Mouse (Mus musculus): ENCODE data around the gene Pbx4.

The Pbx4 gene

DNA sequence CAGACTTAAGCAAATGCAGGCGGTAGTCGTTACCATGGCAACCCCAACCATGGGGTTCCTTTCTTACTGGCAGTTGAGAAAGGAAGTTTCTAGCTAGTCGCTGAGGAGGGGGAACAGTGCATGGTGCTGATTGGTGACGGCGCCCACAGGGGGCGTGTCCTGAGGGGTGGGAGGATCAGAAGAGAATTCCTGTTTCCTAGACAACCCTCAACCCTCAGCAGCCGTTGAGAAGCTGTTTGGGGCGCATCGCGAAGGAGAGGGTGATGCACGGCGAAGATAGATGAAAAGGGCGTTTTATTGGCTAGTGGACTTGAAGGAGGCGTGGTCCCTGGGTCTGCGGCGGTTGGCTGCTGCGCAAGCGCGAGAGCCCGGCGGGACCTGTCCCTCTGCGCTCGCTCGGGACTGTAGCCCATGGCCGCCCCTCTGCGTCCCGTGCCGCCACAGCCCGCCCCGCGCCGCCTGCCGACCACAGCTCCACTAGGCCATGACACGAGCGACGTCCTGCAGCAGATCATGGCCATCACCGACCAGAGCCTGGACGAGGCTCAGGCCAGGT lies at the start of gene Pbx4:
Gene Pbx4 (plus strand): TSS at position 194 of the 556 bp plus-strand sequence.
- peak; percentile 77 for DNase-seq

DNA sequence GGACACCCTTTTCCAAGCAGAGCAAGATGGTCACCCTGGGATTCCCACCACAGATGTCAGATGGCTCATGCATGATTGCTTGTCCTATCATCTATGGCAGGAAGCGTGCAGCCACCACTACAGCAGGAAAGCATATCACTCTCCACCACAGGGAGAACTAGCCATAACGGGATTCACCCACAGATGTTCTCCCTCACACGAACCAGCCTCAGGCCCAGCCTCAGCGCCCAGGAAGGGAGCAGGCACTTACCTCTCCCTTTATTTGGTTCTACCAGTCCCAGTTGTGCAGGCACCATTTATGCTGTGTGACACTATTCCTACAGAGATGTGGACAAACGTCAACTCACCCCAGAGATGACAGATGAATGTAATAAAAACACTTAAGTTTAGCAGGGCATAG lies 43.2 kb upstream of the Pbx4 start:
- DNase-seq: no peak

DNA sequence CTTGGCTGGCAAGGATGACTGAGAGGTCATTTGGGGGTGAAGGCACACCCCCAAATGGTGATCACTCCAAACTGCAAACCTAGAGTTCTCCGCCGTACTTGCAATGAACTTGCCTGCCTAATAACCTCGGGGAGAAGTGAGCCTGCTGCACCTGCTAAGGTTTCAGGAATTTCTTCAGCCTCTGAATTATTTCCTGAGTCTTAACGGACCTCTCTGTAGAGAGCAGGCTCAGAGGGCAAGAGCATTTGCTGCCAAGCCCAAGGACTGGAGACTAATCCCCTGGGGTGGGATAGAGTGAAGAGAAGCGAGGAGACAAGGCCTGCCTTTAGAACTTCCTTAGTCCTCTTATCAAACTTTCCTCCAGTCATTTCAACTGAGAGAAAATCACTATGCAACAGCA lies 42.6 kb upstream of the Pbx4 start:
- DNase-seq: peak; percentile 13

DNA sequence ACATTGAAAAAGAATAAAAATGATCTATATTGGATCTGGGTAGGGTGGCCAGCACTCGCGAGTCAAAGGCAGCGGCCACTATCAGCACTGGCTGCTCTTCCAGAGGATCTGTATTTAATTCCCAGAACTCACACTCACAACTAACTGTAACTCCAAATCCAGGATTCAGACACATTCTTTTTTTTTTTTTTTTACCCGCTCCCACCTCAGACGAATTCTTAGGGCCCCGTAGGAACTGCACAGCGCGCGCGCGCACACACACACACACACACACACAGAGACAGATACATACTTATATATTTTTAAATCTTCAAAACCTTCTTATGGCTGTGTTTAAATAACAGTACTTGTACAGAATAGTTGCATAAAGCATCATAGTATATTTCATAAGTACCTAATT lies 41.9 kb upstream of the Pbx4 start:
- no peak for DNase-seq

DNA sequence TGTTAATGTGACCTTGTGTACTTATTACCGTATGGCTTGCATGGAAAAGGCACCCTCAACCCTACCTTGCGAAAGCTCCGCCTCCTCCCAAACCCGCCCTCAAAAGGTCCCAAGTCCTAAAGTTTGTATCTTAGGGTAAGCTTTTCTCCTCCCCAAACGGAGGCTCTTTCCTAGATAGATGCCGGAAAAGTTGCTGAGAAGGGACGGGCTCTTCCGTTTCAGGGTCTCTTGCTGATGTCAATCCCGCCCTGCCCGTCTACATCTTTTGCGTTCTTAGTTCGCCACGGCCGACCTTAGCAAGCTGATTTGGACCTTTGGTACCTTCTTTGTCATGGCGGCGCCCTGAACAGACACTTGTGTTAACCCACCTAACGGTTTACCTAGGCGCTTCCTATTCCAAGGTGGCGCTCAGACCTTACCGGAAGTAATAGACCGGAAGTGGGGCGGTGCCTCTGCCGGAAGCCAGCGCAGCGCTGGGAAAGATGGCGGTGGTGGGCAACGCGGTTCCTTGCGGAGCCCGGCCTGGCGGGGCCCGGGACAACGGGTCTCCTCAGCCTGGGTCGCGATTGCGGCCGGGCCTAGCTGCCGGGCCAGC lies 41.4 kb upstream of the Pbx4 start, which contains the start of the genes Atp13a1 and Zfp866:
Gene Atp13a1 (plus strand): TSS at position 391 of the 595 bp plus-strand sequence.
Gene Zfp866 (minus strand): TSS at position 406 of the 595 bp plus-strand sequence.
- peak; percentile 91 for DNase-seq

DNA sequence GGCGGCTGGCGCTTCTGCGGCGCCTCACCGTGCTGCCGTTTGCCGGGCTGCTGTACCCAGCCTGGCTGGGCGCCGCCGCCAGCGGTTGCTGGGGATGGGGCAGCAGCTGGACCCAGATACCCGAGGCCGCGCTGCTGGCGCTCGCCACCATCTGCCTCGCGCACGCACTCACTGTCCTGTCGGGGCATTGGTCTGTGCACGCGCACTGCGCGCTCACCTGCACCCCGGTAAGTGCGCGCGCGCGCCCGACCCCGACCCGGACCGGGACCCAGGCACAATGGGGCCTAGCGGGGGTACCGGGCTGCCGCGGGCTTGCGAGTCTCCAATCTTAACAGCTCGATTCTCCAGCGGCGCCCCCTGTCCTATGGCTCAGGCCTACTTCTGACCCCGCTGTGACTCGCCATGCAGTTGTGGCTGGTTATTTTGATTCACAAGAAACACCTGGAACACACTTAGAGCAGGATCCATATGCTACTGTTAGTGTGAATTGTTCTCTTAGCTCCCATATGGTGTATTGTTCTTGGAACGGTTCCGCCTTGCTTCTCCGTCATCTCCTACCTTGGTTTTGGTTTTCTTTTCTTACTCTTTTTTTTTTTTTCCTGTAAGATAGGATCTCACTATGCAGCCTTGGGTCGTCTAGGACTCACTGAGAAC lies 40.7 kb upstream of the Pbx4 start:
- no peak for DNase-seq

DNA sequence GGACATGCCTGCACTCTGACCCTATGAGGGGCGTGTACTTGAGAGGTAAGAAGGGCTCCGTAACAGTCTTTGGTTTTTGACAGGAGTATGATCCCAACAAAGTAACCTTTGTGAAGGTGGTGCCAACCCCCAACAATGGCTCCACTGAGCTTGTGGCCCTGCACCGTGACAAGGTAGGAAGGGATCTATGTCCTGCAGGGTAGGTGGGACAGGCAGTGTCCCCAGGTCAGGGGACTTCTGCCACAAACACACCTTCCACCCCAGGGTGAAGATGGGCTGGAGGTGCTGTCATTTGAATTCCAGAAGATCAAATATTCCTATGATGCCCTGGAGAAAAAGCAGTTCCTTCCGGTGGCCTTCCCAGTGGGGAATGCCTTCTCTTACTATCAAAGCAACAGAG lies 38.6 kb upstream of the Pbx4 start:
- no peak for DNase-seq

DNA sequence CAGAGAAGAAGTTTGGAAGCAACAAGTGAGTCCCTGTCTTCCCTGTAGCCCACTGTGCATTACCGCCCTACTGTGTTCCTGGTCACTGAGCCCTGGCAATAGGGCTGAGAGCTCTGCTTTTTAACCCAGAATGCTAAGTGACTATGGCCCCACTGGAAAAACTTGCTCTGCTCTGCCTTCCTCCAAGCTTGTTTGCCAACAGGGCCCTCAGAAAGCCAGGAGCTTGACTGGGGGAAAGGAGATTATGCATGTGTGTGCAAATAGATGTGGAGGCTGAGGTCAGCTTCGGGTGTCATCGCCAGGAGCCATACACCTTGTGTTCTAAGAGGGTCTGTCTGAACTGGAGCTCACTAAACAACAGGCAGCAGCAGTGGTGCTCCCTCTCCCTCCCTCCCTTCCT lies 38.2 kb upstream of the Pbx4 start:
- no peak for DNase-seq

DNA sequence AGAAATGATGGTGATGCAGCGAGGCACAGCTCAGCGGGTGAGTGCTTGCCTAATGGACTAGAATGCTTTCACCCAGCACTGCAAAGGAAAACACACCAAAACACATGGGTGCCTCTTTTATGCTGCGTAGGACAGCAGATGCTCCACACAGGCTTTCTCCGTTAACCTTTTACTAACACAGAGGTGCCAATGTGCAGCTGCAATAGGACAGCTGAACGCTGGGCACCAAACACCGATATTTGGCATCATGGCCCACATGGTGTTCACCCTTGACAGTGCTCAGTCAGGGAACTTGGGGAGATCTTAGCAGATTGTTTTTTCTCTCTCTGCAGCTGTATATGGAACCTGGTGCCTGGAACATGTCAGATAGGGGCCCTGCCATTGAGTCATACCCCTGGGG lies 37.4 kb upstream of the Pbx4 start:
- no peak for DNase-seq

DNA sequence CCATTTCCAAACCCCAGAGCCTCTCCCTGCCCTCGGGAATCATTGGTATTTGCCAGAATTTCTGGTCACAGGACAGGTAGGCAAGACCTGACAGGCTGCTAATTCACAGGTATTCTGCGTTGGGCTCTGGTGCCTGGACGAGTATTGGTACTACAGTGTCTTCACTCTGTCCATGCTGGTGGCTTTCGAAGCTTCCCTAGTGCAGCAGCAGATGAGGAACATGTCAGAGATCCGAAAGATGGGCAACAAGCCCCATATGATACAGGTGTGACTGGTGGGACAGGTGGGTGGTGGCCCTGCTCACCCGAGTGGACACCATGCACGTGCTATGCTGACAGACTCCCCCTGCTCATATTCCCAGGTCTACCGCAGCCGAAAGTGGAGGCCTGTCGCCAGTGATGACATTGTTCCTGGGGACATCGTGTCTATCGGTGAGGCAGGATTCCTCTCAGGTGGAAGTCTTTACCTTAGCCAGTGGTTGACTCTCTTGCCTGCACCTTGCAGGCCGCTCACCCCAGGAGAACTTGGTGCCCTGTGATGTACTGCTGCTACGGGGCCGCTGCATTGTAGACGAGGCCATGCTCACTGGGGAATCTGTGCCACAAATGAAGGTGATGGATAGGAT lies 35.5 kb upstream of the Pbx4 start:
- DNase-seq: no peak

DNA sequence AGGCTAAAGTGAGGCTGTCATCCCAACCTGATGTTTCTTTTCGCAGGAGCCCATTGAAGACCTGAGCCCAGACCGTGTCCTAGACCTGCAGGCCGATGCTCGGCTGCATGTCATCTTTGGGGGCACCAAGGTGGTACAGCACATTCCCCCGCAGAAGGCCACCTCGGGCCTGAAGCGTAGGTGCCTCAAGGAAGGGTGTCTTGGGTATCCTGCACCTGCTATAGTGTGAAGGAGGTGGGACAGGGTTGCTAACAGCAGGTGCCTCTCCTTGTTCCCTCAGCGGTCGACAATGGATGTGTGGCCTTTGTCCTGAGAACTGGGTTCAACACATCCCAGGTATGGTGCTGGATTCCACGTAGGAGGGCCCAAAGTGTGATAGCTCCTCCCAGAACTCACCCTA lies 34.6 kb upstream of the Pbx4 start:
- DNase-seq: no peak

DNA sequence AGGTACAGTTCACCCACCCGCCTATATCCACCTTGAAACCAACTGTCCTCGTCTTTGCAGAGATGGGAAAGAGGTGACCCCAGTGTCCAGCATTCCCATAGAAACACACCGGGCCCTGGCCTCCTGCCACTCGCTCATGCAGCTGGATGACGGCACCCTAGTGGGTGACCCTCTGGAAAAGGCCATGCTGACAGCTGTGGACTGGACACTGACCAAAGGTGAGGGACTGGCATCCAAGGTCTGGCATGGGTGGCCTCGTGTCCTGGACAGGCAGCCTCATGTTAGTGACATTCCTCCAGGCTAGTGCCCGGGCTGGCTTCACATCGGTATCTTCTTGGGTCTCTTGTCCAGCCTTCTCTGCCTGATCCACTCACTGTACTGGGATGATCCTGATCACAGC lies 33.0 kb upstream of the Pbx4 start:
- DNase-seq: no peak

DNA sequence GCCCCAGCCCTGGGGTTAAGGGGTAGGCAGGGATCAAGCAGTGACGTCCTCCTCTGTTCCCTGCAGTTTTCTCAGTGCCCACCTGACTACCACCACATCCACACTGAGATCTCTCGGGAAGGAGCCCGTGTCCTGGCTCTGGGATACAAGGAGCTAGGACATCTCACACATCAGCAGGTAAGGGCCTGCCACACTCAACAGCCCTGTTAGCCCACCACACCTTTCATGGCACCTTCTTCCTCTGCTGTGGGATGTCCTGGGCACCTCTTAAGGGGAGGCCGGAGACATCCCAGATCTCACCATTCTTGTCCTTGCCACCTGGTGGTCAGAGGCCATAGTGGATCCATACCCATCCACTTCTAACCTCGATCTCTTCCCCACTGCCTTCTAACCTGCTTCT lies 32.3 kb upstream of the Pbx4 start:
- DNase-seq: no peak

DNA sequence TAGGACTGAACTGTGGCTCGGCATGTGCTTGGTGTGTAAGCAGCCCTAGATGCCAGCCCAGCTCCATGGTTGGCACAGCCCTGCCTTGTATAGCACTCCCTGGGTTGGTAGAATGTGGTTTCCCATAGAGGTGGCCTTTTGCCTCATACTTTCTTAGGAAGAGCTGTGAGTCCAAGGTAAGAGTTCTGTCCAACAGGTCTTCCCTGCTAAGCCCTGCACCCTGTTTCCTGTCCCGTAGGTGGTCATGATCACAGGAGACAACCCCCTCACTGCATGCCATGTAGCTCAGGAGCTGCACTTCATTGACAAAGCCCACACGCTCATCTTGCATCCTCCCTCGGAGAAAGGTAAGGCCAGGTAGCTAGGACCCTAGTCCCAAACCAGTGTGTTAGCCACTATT lies 30.5 kb upstream of the Pbx4 start:
- DNase-seq: no peak

DNA sequence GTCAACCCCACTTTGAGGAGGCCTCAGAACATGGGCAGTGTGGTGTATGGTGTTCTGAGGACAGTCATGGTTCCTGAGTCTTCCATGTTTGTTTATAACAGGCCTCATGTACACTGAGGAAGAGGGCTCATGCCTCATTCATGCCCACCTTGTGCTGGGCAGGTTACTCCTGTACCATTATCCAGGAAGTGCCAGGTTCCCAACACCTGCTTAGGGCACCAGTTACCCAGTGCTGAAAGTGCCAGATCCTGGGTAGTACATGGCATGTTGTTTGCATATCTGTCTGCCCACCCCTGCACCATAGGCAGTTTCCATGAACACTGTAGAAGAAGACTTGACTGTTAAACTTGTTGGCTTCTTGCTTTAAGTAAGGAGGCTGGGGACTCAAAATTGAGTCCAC lies 30.1 kb upstream of the Pbx4 start:
- no peak for DNase-seq

DNA sequence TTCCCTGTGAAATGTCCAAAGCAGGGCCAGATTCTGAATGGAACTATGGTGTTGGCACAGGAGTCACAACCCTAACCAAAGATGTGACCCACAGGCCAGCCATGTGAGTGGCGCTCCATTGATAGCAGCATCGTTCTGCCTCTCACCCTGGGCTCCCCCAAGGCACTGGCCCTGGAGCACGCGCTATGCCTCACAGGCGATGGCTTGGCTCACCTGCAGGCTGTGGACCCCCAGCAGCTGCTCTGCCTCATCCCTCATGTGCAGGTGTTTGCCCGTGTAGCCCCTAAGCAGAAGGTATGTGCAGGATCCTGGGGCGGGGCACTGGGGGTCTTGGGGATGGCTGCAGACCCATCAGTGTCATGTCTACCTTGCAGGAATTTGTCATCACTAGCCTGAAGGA lies 28.9 kb upstream of the Pbx4 start:
- DNase-seq: no peak

DNA sequence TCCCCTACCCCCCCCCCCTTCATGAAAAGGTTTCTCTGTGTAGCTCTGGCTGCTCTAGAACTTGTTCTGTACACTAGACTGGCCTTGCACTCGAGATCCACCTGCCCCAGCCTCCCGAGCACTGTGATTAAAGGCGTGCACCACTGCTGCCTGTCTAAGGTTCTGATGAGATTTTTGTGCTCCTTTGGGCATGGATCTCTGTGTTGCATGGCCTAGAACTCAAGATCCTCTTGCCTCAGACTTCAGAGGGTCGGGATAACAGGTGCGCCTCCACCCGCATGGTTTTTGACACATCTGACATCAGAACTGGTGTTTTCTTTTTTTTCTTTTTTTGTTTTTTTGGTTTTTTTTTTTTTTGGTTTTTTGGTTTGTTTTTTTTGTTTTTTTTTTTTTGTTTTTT lies 27.8 kb upstream of the Pbx4 start:
- DNase-seq: no peak

DNA sequence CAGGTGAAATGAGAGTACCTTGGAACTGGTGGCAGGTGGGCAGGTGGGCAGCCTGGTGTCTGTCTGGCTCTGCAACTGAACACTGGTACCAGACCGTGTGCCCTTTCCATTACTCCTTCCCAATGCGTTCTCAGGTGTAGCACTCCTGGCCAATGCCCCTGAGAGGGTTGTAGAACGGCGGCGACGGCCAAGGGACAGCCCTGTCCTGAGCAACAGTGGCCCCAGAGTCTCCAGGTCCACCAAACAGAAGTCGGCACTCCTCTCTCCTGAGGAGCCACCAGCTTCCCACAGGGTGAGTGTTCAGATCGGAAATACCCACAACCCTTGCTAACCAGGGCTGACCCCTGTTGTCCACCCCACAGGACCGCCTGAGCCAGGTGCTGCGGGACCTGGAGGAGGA lies 27.2 kb upstream of the Pbx4 start:
- no peak for DNase-seq

DNA sequence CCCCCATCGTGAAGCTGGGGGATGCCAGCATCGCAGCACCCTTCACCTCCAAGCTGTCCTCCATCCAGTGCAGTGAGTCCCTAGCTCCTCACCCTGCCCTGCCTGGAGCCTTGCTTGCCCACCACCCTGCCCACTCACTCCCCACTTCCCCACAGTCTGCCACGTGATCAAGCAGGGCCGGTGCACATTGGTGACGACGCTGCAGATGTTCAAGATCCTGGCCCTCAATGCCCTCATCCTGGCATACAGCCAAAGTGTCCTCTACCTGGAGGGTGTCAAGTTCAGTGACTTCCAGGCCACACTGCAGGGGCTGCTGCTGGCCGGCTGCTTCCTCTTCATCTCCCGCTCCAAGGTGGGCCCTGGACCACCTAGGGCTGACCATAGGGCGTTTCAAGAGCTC lies 26.8 kb upstream of the Pbx4 start:
- no peak for DNase-seq

DNA sequence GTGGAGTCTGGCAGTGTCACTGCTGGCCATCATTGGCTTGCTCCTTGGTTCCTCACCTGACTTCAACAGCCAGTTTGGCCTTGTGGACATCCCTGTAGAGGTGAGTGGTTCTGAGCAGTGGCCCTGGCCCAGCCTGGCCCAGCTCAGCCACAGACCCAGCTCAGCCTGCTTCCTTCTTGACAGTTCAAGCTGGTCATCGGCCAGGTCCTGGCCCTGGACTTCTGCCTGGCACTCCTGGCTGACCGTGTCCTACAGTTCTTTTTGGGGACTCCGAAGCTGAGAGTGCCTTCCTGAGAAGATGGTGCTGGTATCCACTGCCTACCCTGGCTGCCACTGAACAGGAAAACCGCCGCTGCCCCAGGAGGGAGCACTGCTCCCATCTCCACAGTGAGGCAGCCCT lies 25.1 kb upstream of the Pbx4 start:
- no peak for DNase-seq

DNA sequence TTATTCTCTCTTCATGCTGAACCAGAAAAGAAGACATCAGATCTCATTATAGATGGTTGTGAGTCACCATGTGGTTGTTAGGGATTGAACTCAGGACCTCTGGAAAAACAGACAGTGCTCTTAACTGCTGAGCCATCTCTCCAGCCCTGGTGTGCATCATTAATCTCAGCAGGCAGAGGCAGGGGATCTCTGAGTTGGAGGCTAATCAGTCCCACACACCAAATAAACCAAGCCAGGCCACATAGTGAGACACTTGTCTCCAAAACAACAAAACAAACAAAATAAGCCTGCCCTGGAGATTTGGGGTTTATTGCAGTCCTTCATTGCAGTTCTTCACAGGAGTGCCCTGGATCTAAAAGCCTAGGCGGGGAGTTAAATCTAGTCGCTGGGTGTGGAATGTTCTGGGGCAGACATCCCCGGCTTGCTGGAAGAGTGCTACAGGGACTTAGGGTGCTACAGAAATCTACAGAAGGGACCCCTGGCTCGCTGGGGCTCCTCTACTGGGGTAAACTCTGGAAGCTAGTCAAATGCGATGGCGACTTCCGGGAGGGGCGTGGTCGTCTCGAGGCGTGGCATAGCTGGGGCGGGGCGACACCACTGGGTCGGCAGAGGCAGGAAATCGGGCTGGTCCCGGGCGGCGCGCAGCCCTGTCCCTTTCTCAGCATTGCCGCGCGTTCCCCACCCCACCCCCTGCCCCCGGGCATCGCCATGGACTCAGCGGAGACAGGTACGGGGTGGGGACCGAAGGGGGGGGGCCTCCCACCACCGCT lies 24.0 kb upstream of the Pbx4 start, which contains the start of gene Gmip:
Gene Gmip (plus strand): TSS at position 586 of the 770 bp plus-strand sequence.
- peak; percentile 87 for DNase-seq

DNA sequence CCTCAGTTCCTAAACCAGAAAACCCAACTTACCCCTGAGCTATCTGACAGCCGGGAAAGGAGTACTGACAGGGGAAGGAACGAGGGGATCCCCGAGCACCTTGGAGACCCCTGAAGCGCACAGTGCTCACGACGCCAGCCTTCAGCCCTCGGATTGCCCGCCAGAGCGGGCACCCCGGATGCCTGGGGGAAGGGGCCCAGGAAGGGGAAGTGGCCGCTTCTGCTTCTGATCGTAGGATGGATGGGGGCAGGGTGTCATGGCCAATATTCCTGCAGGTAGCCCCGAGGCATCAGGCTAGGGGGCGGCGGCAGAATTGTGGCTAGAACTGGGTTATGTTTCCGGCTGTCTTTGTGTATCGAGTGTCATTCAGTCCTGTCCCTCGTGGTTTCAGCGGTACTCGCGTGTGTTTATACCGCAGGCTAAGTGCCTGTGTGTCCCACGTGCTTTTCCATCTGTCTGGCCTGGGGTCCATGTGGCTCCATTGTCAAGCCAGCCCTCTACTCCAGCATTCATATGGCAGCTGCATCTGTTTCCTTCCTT lies 23.4 kb upstream of the Pbx4 start:
- DNase-seq: no peak

DNA sequence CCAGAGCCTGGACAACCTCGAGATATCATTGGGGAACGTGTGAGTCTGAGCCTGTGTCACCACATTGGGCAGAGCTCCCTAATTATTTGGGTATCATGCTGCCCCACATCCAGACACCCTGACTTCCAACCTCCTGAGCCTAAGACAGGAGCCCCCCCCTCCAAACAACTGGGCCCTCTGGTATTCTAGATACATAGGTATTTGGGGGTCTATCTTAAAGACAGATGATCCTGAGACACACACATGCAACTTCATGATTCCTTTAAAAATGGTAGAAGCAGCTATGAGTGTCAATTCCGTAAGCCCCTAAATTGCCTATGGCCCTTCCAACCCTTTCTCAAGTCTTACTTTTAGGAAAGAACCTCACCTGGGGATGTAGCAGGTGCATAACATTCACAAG lies 22.5 kb upstream of the Pbx4 start:
- no peak for DNase-seq
